Mouse (Mus musculus) G1E (cell line): ENCODE data around the gene Atf7.

Experiments used
- CTCF ChIP-seq: IDR thresholded peaks from 2 replicates; pipeline ENCODE4 v1.5.1; 2012; ENCODE audit warnings: low read depth, low read length, inconsistent platforms, mixed read lengths
- GATA1 ChIP-seq: IDR thresholded peaks from 2 replicates; pipeline ENCODE4 v1.6.1; 2012; ENCODE audit warnings: borderline replicate concordance, low read length, inconsistent platforms, mixed read lengths
- POLR2AphosphoS5 ChIP-seq: IDR thresholded peaks from 2 replicates; pipeline ENCODE4 v1.6.1; 2012; ENCODE audit warnings: low read depth, low read length, inconsistent platforms; ENCODE audit not compliant: insufficient replicate concordance
- TAL1 ChIP-seq: conservative IDR thresholded peaks from 2 replicates; pipeline ENCODE4 v1.6.1; 2012; ENCODE audit warnings: low read depth, low read length, inconsistent platforms, mixed read lengths

- TF ChIP-seq GATA1 (no peak), CTCF (no peak), TAL1 (no peak), POLR2AphosphoS5 (no peak)
These were observed 38.6 kb upstream of the Atf7 start for GRCm38 (mm10) chr15:102663825-102664224.
